Mouse (Mus musculus) spleen, adult 10 weeks (tissue): ENCODE measurements around the gene C4b. TPM values are rescaled to one million over a fixed set of nuclear protein-coding genes. Genes with fewer than 3 reads are reported as not detected.

Experiments
- polyA plus RNA-seq: library from polyadenylated mRNA; stranded (reverse); fragments of 350-450 nt; fragmentation: Illumina TruSeq; extraction: RNeasy Lipid Tissue Mini Kit (QIAGEN cat#74804); gene quantifications from one replicate; pipeline ENCODE4 v1.2.3, GENCODE M21; 2015; ENCODE audit warnings: low replicate concordance; ENCODE audit not compliant: insufficient read depth

C4b gene
- 87.9 TPM for polyA plus RNA-seq

GRCm38 (mm10) chr17:34743719-34744118, at the start of gene C4b:
C4b (minus strand) TSS chr17:34743882.

Other genes starting within 250 kb of the C4b start
- gene Btnl6, start 226.5 kb downstream of the C4b start, polyA plus RNA-seq, result 3.5 TPM
- gene Notch4, start 179.6 kb downstream of the C4b start, polyA plus RNA-seq, result 2.9 TPM
- 186 TPM for gene Gpsm3, start 154.1 kb downstream of the C4b start, polyA plus RNA-seq
- gene Pbx2, start 152.6 kb downstream of the C4b start, polyA plus RNA-seq, result 42.5 TPM
- gene Ager, start 146.0 kb downstream of the C4b start, polyA plus RNA-seq, result 4.0 TPM
- 37.5 TPM for gene Rnf5, start 140.2 kb downstream of the C4b start, polyA plus RNA-seq
- gene Agpat1, start 139.6 kb downstream of the C4b start, polyA plus RNA-seq, result 22.9 TPM
- gene Egfl8, start 127.9 kb downstream of the C4b start, polyA plus RNA-seq, result 2.1 TPM
- 30.0 TPM for gene Ppt2, start 115.4 kb downstream of the C4b start, polyA plus RNA-seq
- 4.6 TPM for gene Prrt1, start 114.3 kb downstream of the C4b start, polyA plus RNA-seq
- gene Fkbpl, start 99.1 kb downstream of the C4b start, polyA plus RNA-seq, result 9.4 TPM
- gene Atf6b, start 96.7 kb downstream of the C4b start, polyA plus RNA-seq, result 16.5 TPM
- gene Tnxb, start 73.3 kb downstream of the C4b start, polyA plus RNA-seq, result 5.1 TPM
- 1.4 TPM for gene Cyp21a1, start 60.7 kb upstream of the C4b start, polyA plus RNA-seq
- gene Stk19, start 93.1 kb upstream of the C4b start, polyA plus RNA-seq, result 32.1 TPM
- 22.4 TPM for gene Dxo, start 93.1 kb upstream of the C4b start, polyA plus RNA-seq
- gene Skiv2l, start 106.3 kb upstream of the C4b start, polyA plus RNA-seq, result 31.3 TPM
- 16.3 TPM for gene Nelfe, start 106.5 kb upstream of the C4b start, polyA plus RNA-seq
- gene Cfb, start 118.6 kb upstream of the C4b start, polyA plus RNA-seq, result 101 TPM
- 3.5 TPM for gene Zbtb12, start 135.6 kb upstream of the C4b start, polyA plus RNA-seq
- not detected for gene Gm20547, start 138.2 kb upstream of the C4b start, polyA plus RNA-seq
- 38.7 TPM for gene C2, start 154.4 kb upstream of the C4b start, polyA plus RNA-seq
- 55.6 TPM for gene Ehmt2, start 154.6 kb upstream of the C4b start, polyA plus RNA-seq
- not detected for gene Slc44a4, start 170.6 kb upstream of the C4b start, polyA plus RNA-seq
- 21.7 TPM for gene Neu1, start 187.4 kb upstream of the C4b start, polyA plus RNA-seq
- gene Hspa1b, start 215.4 kb upstream of the C4b start, polyA plus RNA-seq, result 1.2 TPM
- not detected for gene Gm20481, start 226.0 kb upstream of the C4b start, polyA plus RNA-seq
- gene Hspa1a, start 228.3 kb upstream of the C4b start, polyA plus RNA-seq, result 0.52 TPM
- not detected for gene Hspa1l, start 228.8 kb upstream of the C4b start, polyA plus RNA-seq
- 45.5 TPM for gene Lsm2, start 238.0 kb upstream of the C4b start, polyA plus RNA-seq